Mouse (Mus musculus) olfactory bulb, adult 2 months (tissue): ENCODE results near the gene Rflnb.

Source experiments
- CTCF ChIP-seq: fragments of 200-500 bp; IDR thresholded peaks from 2 replicates; pipeline ENCODE4 v1.5.1; 2012; ENCODE audit warnings: low read depth, mild to moderate bottlenecking, low read length, moderate library complexity; ENCODE audit not compliant: insufficient read depth
- POLR2A ChIP-seq: fragments of 200-500 bp; IDR thresholded peaks from 2 replicates; pipeline ENCODE4 v1.6.1; 2012; ENCODE audit warnings: mild to moderate bottlenecking, low read depth, low read length, moderate library complexity; ENCODE audit not compliant: insufficient read depth

- no peak for TF ChIP-seq CTCF
- TF ChIP-seq POLR2A: no peak
Observed at GRCm38 (mm10) chr11:76009101-76009500, 18.5 kb downstream of the Rflnb start.
